Mouse (Mus musculus) intestine, postnatal 0 days (tissue): Measurements from ENCODE around the gene Lpp. TPM values are rescaled to one million over a fixed set of nuclear protein-coding genes. Genes with fewer than 3 reads are reported as not detected.

Experiments
- ATAC-seq: fragments of 200-750 bp; cut with Nextera tagmentation; 2 replicates; pipeline ENCODE4 v1.8.0; 2017; ENCODE audit warnings: mild to moderate bottlenecking, moderate TSS enrichment, moderate library complexity
- H3K27ac ChIP-seq: fragments of 300-500 bp; sonication (generic); 2 replicates; pipeline ENCODE4 v1.5.1; 2014; ENCODE audit warnings: mild to moderate bottlenecking, low read depth, low read length, moderate library complexity
- H3K27me3 ChIP-seq: fragments of 300-500 bp; sonication (generic); replicated peaks from 2 replicates; pipeline ENCODE4 v1.6.1; 2014; ENCODE audit warnings: low read length, mixed read lengths; ENCODE audit not compliant: control insufficient read depth, insufficient read depth
- H3K36me3 ChIP-seq: fragments of 300-500 bp; sonication (generic); 2 replicates; pipeline ENCODE4 v1.6.1; 2014; ENCODE audit warnings: mild to moderate bottlenecking, moderate library complexity; ENCODE audit not compliant: control insufficient read depth, insufficient read depth
- H3K4me1 ChIP-seq: fragments of 300-500 bp; sonication (generic); replicated peaks from 2 replicates; pipeline ENCODE4 v1.6.1; 2014; ENCODE audit warnings: antibody characterized with exemption, low read length, mixed read lengths; ENCODE audit not compliant: control insufficient read depth, insufficient read depth
- H3K4me2 ChIP-seq: fragments of 300-500 bp; sonication (generic); replicated peaks from 2 replicates; pipeline ENCODE4 v1.6.1; 2014; ENCODE audit warnings: low read depth, mild to moderate bottlenecking, moderate library complexity
- H3K4me3 ChIP-seq: fragments of 300-500 bp; sonication (generic); 2 replicates; pipeline ENCODE4 v1.5.1; 2014; ENCODE audit warnings: low read depth, low read length
- H3K9ac ChIP-seq: fragments of 300-500 bp; sonication (generic); 2 replicates; pipeline ENCODE4 v1.6.1; 2014; ENCODE audit warnings: mild to moderate bottlenecking, low read depth, low read length
- H3K9me3 ChIP-seq: fragments of 300-500 bp; sonication (generic); 2 replicates; pipeline ENCODE4 v1.6.1; 2016; ENCODE audit warnings: mixed run types; ENCODE audit not compliant: control insufficient read depth
- CTCF ChIP-seq: sonication (generic); IDR thresholded peaks from 2 replicates; pipeline ENCODE4 v1.5.1; 2016; ENCODE audit warnings: low read depth, mild to moderate bottlenecking, control low read depth, antibody characterized with exemption, moderate library complexity
- WGBS: fragments of 180-500 bp; shearing (Covaris S2); extraction: QIAGEN DNeasy Blood & Tissue Kit; methylation state at CpG from one replicate; pipeline ENCODE4 v1.1.7; 2014; 5-methylcytosine and 5-hydroxymethylcytosine counted together
- polyA plus RNA-seq: library from polyadenylated mRNA; unstranded; fragments of >200 nt; fragmentation: Nextera tagmentation; extraction: Ambion mirVana; gene quantifications from 2 replicates; pipeline ENCODE4 v1.2.1, GENCODE M21; 2015

Gene Lpp
- polyA plus RNA-seq, 1 experiment from 2014 or later: 32.8 TPM

DNA sequence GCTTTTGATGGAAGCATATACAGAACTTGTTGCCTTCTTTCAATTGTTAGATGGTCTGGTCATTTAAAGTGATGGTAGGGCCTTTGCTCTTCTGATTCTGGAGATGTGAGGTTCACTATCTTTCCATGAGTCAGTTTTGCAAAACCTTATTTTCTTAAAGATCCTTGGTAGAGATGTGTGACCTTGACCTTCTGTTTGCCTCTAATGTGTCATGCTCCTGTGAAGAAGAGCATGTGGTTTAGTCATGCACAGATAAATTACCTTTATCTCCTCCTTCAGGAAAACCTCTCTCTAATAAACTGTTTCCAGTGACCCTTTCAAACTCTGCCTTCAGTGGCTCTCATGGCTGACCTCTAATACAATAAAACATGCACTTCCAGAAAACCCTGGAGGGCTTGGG is 356.5 kb downstream of the Lpp start:
- no peak for TF ChIP-seq CTCF
- no peaks in the 10 kb centered on the region for H3K4me1 ChIP-seq
- no peaks in the 10 kb centered on the region for H3K36me3 ChIP-seq
- no peak overlapping the region for H3K27ac ChIP-seq
- no peaks in the 10 kb centered on the region for H3K27me3 ChIP-seq
- no peak overlapping the region for H3K4me2 ChIP-seq
- no peaks in the 10 kb centered on the region for H3K9me3 ChIP-seq
- no peak for ATAC-seq
- H3K4me3 ChIP-seq: no peak overlapping the region
- H3K9ac ChIP-seq: no peak overlapping the region

DNA sequence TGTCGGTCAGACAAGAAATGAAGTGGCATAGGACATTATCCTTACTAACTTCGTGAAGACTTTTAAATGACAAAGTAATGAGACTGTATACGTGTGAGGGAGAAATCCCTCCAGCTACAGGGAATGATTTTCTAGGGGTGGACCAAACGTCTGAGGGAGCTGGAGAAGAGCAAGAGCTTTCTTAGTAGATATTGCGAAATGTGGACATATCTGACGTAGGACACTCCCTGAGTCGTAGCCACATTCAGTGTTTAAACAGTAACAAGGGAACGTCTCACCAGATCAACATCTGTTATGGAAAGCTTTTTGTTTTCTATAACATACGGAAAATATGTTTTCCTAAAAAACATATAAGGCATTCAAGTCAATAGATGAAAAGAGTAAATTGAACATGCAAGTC is 362.8 kb downstream of the Lpp start:
- no peak overlapping the region for H3K27ac ChIP-seq
- 58% methylated on average over 9 of the region's 9 CpGs for WGBS
- no peak for TF ChIP-seq CTCF

DNA sequence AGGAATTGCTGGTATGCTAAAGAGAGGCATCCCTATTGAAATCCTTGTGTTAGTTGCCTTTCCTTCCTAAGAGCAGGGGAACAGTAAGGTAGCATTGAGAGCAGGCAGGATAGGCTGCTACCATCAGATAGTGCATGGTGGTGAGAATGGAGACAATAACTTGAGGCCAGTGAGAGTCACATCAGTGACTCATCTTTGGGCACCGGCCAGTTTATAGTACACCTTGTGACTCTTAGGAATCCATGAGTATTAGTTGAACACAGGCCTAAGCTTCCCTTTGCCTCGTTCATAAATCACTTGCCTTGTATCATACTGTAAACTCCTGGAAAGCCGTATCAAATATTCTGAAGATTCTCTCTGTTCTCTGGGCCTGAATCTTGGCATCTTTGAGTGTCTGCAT is 372.7 kb downstream of the Lpp start:
- Histone ChIP-seq H3K36me3 (peaks cover 11% of the 10 kb centered on the region; the same call in 1 of the 2 replicates), H3K4me1 (no peaks in the 10 kb centered on the region), H3K9ac (no peak overlapping the region), H3K4me3 (no peak overlapping the region), H3K4me2 (no peak overlapping the region), H3K27me3 (no peaks in the 10 kb centered on the region), H3K27ac (no peak overlapping the region), H3K9me3 (no peaks in the 10 kb centered on the region)
- no peak for TF ChIP-seq CTCF
- WGBS: 67% methylated on average over 3 of the region's 3 CpGs
- ATAC-seq: no peak

More for the DNA sequence above, 362.8 kb downstream of the Lpp start:
- Histone ChIP-seq H3K36me3 (no peaks in the 10 kb centered on the region), H3K4me1 (no peaks in the 10 kb centered on the region), H3K27me3 (no peaks in the 10 kb centered on the region), H3K9ac (no peak overlapping the region), H3K9me3 (no peaks in the 10 kb centered on the region), H3K4me3 (no peak overlapping the region), H3K4me2 (no peak overlapping the region)
- no peak for ATAC-seq

DNA sequence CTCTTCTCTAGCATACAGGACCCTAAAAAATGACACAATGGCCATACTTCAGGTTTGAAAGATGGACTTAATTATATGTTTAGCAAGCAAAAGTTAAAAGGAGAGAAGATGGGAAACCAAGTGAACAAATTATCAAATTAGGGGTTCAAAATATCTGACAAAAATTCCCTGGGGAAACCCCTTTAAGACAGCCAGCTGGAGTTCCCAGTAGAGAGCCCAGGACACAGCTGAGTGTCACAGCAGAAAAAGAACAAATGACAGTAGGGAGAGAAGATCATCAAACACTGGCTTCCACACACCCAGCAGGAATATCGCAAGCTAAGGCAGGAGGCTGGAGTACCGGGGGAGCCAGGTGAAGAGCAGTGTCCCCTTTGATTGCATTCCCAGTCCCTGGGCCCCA is 373.3 kb downstream of the Lpp start:
- H3K4me1 ChIP-seq: no peaks in the 10 kb centered on the region
- no peak overlapping the region for H3K4me3 ChIP-seq
- H3K9me3 ChIP-seq: no peaks in the 10 kb centered on the region
- H3K4me2 ChIP-seq: no peak overlapping the region
- no peak for ATAC-seq
- peaks cover 11% of the 10 kb centered on the region; the same call in 1 of the 2 replicates for H3K36me3 ChIP-seq
- H3K9ac ChIP-seq: no peak overlapping the region
- 90% methylated on average over 2 of the region's 2 CpGs for WGBS
- TF ChIP-seq CTCF: no peak
- no peak overlapping the region for H3K27ac ChIP-seq
- no peaks in the 10 kb centered on the region for H3K27me3 ChIP-seq

DNA sequence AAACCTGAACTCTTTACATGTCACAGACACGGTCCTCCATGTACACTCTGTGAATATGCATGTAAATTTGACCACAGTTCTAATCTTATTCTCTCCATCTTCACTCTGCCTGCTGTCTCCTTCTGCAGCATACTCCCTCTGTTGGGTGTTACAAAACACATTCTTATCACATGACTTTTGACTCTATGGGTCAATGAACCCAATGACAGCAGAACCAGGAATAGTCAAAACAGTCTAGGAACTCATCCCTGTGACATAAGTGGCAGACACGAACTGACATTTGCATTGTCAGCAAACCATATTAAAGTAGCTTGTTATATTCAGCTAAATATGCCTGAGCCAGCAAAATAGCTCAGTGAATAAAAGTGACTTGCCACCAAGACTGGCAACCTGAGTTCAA is 383.7 kb downstream of the Lpp start:
- ATAC-seq: no peak
- TF ChIP-seq CTCF: no peak
- H3K4me3 ChIP-seq: no peak overlapping the region
- WGBS: 79% methylated on average over 2 of the region's 2 CpGs
- H3K27me3 ChIP-seq: no peaks in the 10 kb centered on the region
- H3K27ac ChIP-seq: no peak overlapping the region
- 0 out of 2 replicates have a peak, but pooled peaks cover 5% of the 10 kb centered on the region for H3K4me1 ChIP-seq
- H3K36me3 ChIP-seq: no peaks in the 10 kb centered on the region
- no peak overlapping the region for H3K9ac ChIP-seq
- H3K4me2 ChIP-seq: no peak overlapping the region
- H3K9me3 ChIP-seq: no peaks in the 10 kb centered on the region

DNA sequence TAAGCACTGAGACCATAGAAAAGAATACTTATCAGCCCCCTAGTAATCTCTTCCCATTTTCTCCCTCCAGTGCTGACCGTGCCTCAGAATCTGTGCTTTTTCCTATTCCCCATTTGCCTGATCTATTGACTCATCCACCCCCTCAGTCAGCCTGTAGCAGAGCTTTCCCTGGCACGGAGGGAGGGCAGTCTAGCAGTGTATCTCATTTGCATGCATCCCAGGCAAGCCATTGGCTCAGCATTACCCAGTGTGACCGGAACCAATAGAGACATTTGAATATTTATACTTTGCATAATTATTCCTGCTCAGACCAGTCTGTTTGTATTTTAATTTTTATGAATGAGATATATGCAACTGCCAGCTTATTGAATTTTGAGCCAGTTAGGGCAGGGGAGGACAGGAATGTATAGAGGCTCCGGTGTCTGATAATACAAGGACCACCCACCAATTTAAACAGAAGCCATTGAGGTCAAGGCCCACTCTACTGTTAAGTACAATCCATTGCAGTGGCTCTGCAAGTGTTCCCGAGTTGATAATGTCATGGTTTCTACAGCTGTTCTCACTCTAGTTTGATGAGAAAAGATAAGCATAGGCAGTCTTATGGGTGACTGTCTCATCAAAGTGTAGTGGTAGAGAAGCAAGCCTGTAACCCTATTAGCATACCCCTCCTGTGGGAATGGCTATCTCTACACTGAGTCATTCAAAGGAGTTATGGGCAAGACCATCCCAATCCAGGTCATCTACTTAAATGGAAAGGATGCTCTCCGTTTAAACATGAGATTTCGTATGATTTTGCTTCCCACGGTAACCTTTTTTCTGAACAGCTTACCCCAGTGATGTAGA is 385.3 kb downstream of the Lpp start:
- Histone ChIP-seq H3K36me3 (no peaks in the 10 kb centered on the region), H3K27me3 (no peaks in the 10 kb centered on the region), H3K4me3 (no peak overlapping the region), H3K9ac (no peak overlapping the region), H3K4me1 (no peaks in the 10 kb centered on the region), H3K9me3 (no peaks in the 10 kb centered on the region), H3K4me2 (no peak overlapping the region), H3K27ac (no peak overlapping the region)
- TF ChIP-seq CTCF: no peak
- WGBS: 84% methylated on average over 8 of the region's 8 CpGs
- ATAC-seq: no peak
